Mouse (Mus musculus) liver, embryonic 15.5 days (tissue): ENCODE results near the gene Egfl6. TPM values are rescaled to one million over a fixed set of nuclear protein-coding genes. Genes with fewer than 3 reads are reported as not detected.
A peak's percentile ranks its signal among the peaks of the same experiment; 100 is the strongest.

ENCODE experiments used
- ATAC-seq: fragments of 200-750 bp; cut with Nextera tagmentation; 2 replicates; pipeline ENCODE4 v1.8.0; 2017; ENCODE audit warnings: moderate number of reproducible peaks, mild to moderate bottlenecking, moderate library complexity; ENCODE audit not compliant: insufficient read depth
- H3K27ac ChIP-seq: fragments of 300-500 bp; sonication (generic); replicated peaks from 2 replicates; pipeline ENCODE4 v1.5.1; 2015; ENCODE audit warnings: mild to moderate bottlenecking, inconsistent platforms
- H3K27me3 ChIP-seq: fragments of 300-500 bp; sonication (generic); 2 replicates; pipeline ENCODE4 v1.6.1; 2015; ENCODE audit warnings: mild to moderate bottlenecking, inconsistent platforms
- H3K36me3 ChIP-seq: fragments of 300-500 bp; sonication (generic); replicated peaks from 2 replicates; pipeline ENCODE4 v1.6.1; 2015; ENCODE audit warnings: moderate library complexity, mild to moderate bottlenecking, inconsistent platforms
- H3K4me1 ChIP-seq: fragments of 300-500 bp; sonication (generic); replicated peaks from 2 replicates; pipeline ENCODE4 v1.6.1; 2015; ENCODE audit warnings: inconsistent platforms
- H3K4me2 ChIP-seq: fragments of 300-500 bp; sonication (generic); 2 replicates; pipeline ENCODE4 v1.6.1; 2015; ENCODE audit warnings: moderate library complexity, mild to moderate bottlenecking, inconsistent platforms
- H3K4me3 ChIP-seq: fragments of 300-500 bp; sonication (generic); replicated peaks from 2 replicates; pipeline ENCODE4 v1.5.1; 2015; ENCODE audit warnings: mild to moderate bottlenecking, inconsistent platforms
- H3K9ac ChIP-seq: fragments of 300-500 bp; sonication (generic); 2 replicates; pipeline ENCODE4 v1.6.1; 2015; ENCODE audit warnings: moderate library complexity, mild to moderate bottlenecking, inconsistent platforms
- H3K9me3 ChIP-seq: fragments of 300-500 bp; sonication (generic); replicated peaks from 2 replicates; pipeline ENCODE4 v1.6.1; 2016; ENCODE audit warnings: inconsistent platforms
- WGBS: fragments of 180-500 bp; shearing (Covaris S2); methylation state at CpG from one replicate; pipeline ENCODE4 v1.1.7; 2015; ENCODE audit warnings: mixed read lengths; ENCODE audit not compliant: insufficient replicate concordance; 5-methylcytosine and 5-hydroxymethylcytosine counted together
- polyA plus RNA-seq: library from polyadenylated mRNA; unstranded; fragments of >200 nt; fragmentation: Nextera tagmentation; extraction: Ambion mirVana; gene quantifications from 2 replicates; pipeline ENCODE4 v1.2.1, GENCODE M21; 2015

Egfl6 gene
- 0.79 and 0.89 TPM in 2 replicates for polyA plus RNA-seq

DNA sequence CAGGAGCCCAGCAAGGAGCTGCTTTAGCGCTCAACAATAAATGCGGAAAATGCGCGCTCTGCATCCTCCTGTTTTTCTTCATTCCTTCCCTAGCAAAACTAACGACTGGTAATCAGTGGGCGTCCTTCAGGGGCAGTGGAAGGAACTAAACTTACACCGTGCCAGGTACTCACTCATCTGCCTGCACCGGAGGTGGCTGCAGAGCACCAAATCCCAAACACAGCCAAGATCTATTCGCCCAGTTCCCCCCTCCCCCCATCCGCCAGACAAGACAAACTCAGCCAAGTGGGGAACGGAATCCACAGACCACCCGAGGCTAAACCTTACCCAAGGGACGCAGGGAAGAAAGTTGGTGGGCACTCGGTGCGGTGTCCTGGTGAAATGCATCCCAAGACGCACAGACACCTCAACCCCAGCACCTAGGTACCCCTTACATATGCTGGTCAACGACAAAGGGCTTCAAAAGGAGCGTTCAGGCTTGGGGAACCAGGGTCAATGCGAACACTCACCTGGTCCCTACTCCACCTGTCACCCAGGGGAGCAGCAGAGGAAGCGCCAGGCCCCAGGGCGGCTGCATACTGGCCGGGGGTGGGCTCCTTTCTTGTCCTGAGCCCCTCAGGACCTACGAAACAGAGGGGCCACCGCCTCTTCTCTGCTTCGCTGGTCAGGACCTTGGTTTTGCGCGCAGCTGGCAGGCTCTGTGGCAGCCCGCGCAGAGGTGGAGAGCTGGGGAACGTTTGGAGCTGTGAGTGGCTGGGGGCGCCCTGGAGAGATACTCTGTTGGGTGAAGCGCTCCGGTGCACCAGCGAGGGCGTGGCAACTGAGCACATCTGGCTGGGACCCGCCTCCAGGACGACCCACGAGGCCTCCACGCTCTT, at the start of gene Egfl6:
Gene Egfl6 (minus strand): TSS at position 774 of the 878 bp plus-strand sequence.
- Histone ChIP-seq H3K9me3 (no peaks in the 10 kb centered on the region), H3K27me3 (peaks cover 30% of the 10 kb centered on the region), H3K9ac (no peak within 1 kb of the TSS), H3K36me3 (no peaks in the 10 kb centered on the region), H3K4me1 (no peaks in the 10 kb centered on the region), H3K4me3 (peak within 1 kb of the TSS; percentile 10; the same call in 1 of the 2 replicates), H3K27ac (no peak within 1 kb of the TSS), H3K4me2 (peak within 1 kb of the TSS; percentile 29; the same call in 1 of the 2 replicates)
- ATAC-seq: no peak
- 18% methylated on average over 39 of the region's 39 CpGs for WGBS

- Histone ChIP-seq H3K4me2 (no peak overlapping the region), H3K9ac (no peak overlapping the region), H3K27ac (no peak overlapping the region), H3K36me3 (no peaks in the 10 kb centered on the region), H3K4me3 (no peak overlapping the region), H3K4me1 (no peaks in the 10 kb centered on the region), H3K27me3 (no peaks in the 10 kb centered on the region), H3K9me3 (no peaks in the 10 kb centered on the region)
- ATAC-seq: no peak
- 17% methylated on average over 3 of the region's 3 CpGs for whole genome bisulfite sequencing
Observed at GRCm38 (mm10) chrX:166626866-166627570, 41.5 kb upstream of the Egfl6 start.

GRCm38 (mm10) chrX:166626174-166626573, 40.7 kb upstream of the Egfl6 start:
- H3K27me3 ChIP-seq: no peaks in the 10 kb centered on the region
- no peaks in the 10 kb centered on the region for H3K9me3 ChIP-seq
- ATAC-seq: no peak
- H3K9ac ChIP-seq: no peak overlapping the region
- no peaks in the 10 kb centered on the region for H3K4me1 ChIP-seq
- H3K27ac ChIP-seq: no peak overlapping the region
- 59% methylated on average over 4 of the region's 4 CpGs for WGBS
- H3K4me3 ChIP-seq: no peak overlapping the region
- H3K36me3 ChIP-seq: no peaks in the 10 kb centered on the region
- H3K4me2 ChIP-seq: no peak overlapping the region

DNA sequence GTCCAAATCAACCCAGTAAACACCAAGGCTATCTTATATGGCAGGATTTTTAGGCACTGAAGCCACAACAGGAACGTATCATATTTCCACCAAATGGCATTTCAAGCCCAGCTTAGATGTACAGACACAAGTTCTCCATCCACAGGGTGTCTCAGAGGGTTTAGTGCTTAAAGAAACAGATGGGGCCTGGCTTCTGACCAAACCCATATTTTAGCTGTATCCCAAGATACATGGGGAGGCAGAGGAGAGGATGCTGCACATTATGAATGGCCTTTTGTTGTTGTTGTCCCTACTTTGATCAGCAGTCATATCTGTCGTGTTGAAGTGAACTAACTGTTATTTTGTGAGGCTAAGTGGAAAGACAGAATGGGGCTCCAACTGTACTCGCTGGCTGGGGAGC, 37.7 kb upstream of the Egfl6 start:
- WGBS: 53% methylated on average over 3 of the region's 3 CpGs
- H3K4me2 ChIP-seq: no peak overlapping the region
- H3K4me3 ChIP-seq: no peak overlapping the region
- no peak overlapping the region for H3K9ac ChIP-seq
- no peak for ATAC-seq
- H3K27me3 ChIP-seq: no peaks in the 10 kb centered on the region; the same call in 1 of the 2 replicates
- H3K27ac ChIP-seq: no peak overlapping the region
- H3K4me1 ChIP-seq: no peaks in the 10 kb centered on the region
- no peaks in the 10 kb centered on the region for H3K36me3 ChIP-seq
- H3K9me3 ChIP-seq: no peaks in the 10 kb centered on the region

DNA sequence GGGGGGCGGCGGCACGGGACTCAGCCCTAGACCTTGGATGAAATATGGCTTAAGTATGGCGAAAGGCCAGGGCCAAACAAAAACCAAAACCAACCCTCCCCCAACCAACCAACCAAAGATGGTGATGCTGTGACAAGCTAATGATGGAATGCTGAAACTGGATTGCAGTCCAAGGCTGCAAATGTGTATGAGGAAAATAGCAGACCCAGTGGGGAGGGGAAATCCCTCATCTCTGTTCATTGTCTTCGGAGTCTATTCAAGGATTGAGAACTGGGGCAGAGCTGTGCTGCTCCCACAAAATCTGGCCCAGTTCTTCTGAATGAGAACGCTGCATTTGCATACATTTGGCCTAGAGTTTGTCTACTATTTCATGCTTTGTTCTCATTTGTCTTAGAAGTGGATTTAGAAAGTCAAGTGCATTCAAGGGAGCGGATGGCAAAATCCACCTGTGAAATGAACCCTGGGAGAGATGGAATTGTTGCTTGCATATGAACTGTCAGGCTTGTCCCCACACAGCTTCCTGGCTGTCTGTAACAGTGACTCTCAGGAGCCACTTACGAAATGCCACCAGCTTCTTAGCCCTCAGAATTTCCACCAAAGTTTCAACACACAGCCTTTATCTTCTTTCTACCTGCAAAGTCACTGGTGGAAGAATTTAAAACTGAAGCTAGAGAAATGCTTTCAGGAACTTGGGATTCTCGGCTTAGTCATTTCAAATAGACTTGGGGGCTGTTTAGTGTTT, 36.2 kb upstream of the Egfl6 start:
- Histone ChIP-seq H3K4me3 (no peak overlapping the region), H3K27ac (no peak overlapping the region), H3K9me3 (no peaks in the 10 kb centered on the region), H3K9ac (no peak overlapping the region), H3K4me2 (no peak overlapping the region), H3K4me1 (no peaks in the 10 kb centered on the region), H3K36me3 (no peaks in the 10 kb centered on the region), H3K27me3 (no peaks in the 10 kb centered on the region; the same call in 1 of the 2 replicates)
- no peak for ATAC-seq
- 48% methylated on average over 9 of the region's 9 CpGs for WGBS

DNA sequence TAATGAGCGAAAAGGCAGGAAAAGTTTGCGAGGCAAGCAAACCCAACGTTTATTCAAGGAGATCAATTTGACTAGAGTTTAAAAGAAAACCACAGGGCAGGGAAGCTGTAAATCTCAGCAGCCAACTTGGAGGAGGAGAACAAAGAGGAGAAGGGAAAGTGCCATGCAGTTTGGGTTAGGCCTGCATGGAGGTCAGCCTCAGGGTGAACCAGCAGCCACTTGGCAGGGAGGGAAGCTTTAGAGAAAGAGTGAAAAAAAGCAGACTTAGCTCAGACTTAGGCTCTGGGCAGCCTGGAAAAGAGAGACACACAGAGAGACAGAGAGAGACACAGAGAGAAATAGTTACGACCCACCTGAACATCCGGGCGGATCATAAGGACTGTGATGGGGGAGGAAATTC, 35.4 kb upstream of the Egfl6 start:
- no peak overlapping the region for H3K9ac ChIP-seq
- WGBS: 45% methylated on average over 6 of the region's 6 CpGs
- no peak overlapping the region for H3K4me2 ChIP-seq
- no peaks in the 10 kb centered on the region for H3K9me3 ChIP-seq
- no peak for ATAC-seq
- H3K4me1 ChIP-seq: no peaks in the 10 kb centered on the region
- H3K27ac ChIP-seq: no peak overlapping the region
- H3K4me3 ChIP-seq: no peak overlapping the region
- H3K27me3 ChIP-seq: no peaks in the 10 kb centered on the region; the same call in 1 of the 2 replicates
- no peaks in the 10 kb centered on the region for H3K36me3 ChIP-seq

- WGBS: 51% methylated on average over 4 of the region's 4 CpGs
- H3K9ac ChIP-seq: no peak overlapping the region
- H3K27ac ChIP-seq: no peak overlapping the region
- H3K4me3 ChIP-seq: no peak overlapping the region
- no peaks in the 10 kb centered on the region; the same call in 1 of the 2 replicates for H3K27me3 ChIP-seq
- H3K9me3 ChIP-seq: no peaks in the 10 kb centered on the region
- H3K4me1 ChIP-seq: no peaks in the 10 kb centered on the region
- no peaks in the 10 kb centered on the region for H3K36me3 ChIP-seq
- no peak for ATAC-seq
- H3K4me2 ChIP-seq: no peak overlapping the region
Observed at GRCm38 (mm10) chrX:166619084-166619483, 33.6 kb upstream of the Egfl6 start.

DNA sequence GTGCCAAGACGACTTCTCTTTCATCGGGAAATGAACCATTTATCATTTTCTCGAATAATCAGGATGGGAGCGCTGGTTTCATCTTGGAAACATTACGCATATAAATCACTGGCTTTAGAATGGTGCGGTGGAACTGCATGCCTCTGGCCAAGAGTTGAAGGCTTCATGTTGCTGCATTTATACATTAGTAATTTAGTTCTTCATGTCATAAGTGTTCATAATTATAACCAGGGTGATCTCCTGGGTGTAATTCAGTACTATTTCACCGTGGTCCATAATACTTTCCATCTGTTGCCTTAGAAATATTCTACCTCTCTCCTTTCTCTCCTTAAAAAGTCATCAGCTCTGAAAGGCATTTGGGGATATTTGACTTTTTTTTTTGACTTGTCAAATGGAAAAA, 29.7 kb upstream of the Egfl6 start:
- Histone ChIP-seq H3K4me2 (no peak overlapping the region), H3K27me3 (no peaks in the 10 kb centered on the region; the same call in 1 of the 2 replicates), H3K9ac (no peak overlapping the region), H3K9me3 (no peaks in the 10 kb centered on the region), H3K4me3 (no peak overlapping the region), H3K4me1 (no peaks in the 10 kb centered on the region), H3K27ac (no peak overlapping the region), H3K36me3 (no peaks in the 10 kb centered on the region)
- 75% methylated on average over 7 of the region's 7 CpGs for WGBS
- no peak for ATAC-seq

- Histone ChIP-seq H3K4me3 (no peak overlapping the region), H3K27ac (no peak overlapping the region), H3K4me1 (no peaks in the 10 kb centered on the region), H3K36me3 (no peaks in the 10 kb centered on the region), H3K27me3 (no peaks in the 10 kb centered on the region), H3K4me2 (no peak overlapping the region), H3K9ac (no peak overlapping the region), H3K9me3 (no peaks in the 10 kb centered on the region)
- 36% methylated on average over 1 of the region's 1 CpGs for WGBS
- no peak for ATAC-seq
Observed at GRCm38 (mm10) chrX:166576111-166576510, 9.4 kb downstream of the Egfl6 start.

DNA sequence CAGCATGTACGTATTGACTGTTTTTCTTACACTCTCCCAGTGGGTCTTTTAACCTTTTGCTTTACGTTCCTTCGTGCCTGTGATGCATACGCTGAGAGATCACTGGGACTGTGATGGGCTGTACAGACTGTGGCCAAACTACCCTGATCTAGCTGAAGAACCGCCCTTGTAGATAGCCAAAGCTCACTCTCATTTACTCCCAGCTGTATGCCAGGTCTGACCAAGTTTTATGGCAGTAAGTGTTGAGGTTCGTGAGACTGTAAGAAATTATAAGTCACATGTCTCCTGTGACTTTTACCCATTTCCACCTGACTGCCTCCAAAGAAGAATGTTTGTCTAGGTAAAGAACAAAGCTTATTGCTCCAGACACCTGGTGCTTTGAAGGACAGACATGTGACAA, 19.5 kb downstream of the Egfl6 start:
- Histone ChIP-seq H3K27me3 (no peaks in the 10 kb centered on the region), H3K9me3 (no peaks in the 10 kb centered on the region), H3K36me3 (no peaks in the 10 kb centered on the region), H3K9ac (no peak overlapping the region), H3K4me2 (no peak overlapping the region), H3K27ac (no peak overlapping the region), H3K4me3 (no peak overlapping the region), H3K4me1 (no peaks in the 10 kb centered on the region)
- WGBS: 72% methylated on average over 6 of the region's 6 CpGs
- ATAC-seq: no peak

GRCm38 (mm10) chrX:166565401-166565800, 20.1 kb downstream of the Egfl6 start:
- Histone ChIP-seq H3K9ac (no peak overlapping the region), H3K9me3 (no peaks in the 10 kb centered on the region), H3K4me2 (no peak overlapping the region), H3K36me3 (no peaks in the 10 kb centered on the region), H3K4me3 (no peak overlapping the region), H3K27me3 (no peaks in the 10 kb centered on the region), H3K4me1 (no peaks in the 10 kb centered on the region), H3K27ac (no peak overlapping the region)
- 54% methylated on average over 5 of the region's 5 CpGs for WGBS
- no peak for ATAC-seq
